Mouse (Mus musculus) lung, adult 2 months (tissue): Measurements from ENCODE around the gene Cdkl1. TPM values are rescaled to one million over a fixed set of nuclear protein-coding genes. Genes with fewer than 3 reads are reported as not detected.

ENCODE experiments used
- DNase-seq: peaks from one replicate; pipeline ENCODE4 v3.0.0; 2022
- H3K4me1 ChIP-seq: fragments of 200-500 bp; 2 replicates; pipeline ENCODE4 v1.6.1; 2011; ENCODE audit warnings: low read length; ENCODE audit not compliant: control insufficient read depth, insufficient read depth
- H3K4me3 ChIP-seq: fragments of 200-500 bp; replicated peaks from 2 replicates; pipeline ENCODE3; 2011; ENCODE audit warnings: low read depth, mild to moderate bottlenecking, control low read depth, low read length; ENCODE audit errors: extremely low read depth
- CTCF ChIP-seq: fragments of 200-500 bp; IDR thresholded peaks from 2 replicates; pipeline ENCODE4 v1.5.1; 2011; ENCODE audit warnings: mild to moderate bottlenecking, low read length, control low read depth; ENCODE audit not compliant: insufficient read depth
- POLR2A ChIP-seq: fragments of 200-500 bp; IDR thresholded peaks from 2 replicates; pipeline ENCODE4 v1.6.1; 2011; ENCODE audit warnings: low read depth, mild to moderate bottlenecking, control low read depth, low read length, borderline replicate concordance; ENCODE audit errors: extremely low read depth
- WGBS: fragments of 180-500 bp; shearing (Covaris S2); methylation state at CpG from one replicate; pipeline ENCODE4 v1.1.7; 2018; 5-methylcytosine and 5-hydroxymethylcytosine counted together
- polyA plus RNA-seq: library from polyadenylated mRNA; depleted of rRNA; stranded (reverse); fragments of >200 nt; gene quantifications from 2 replicates; pipeline ENCODE4 v1.2.3, GENCODE M21; 2012; rRNA removed

Gene Cdkl1
- 1.3 and 1.8 TPM in 2 replicates for polyA plus RNA-seq

DNA sequence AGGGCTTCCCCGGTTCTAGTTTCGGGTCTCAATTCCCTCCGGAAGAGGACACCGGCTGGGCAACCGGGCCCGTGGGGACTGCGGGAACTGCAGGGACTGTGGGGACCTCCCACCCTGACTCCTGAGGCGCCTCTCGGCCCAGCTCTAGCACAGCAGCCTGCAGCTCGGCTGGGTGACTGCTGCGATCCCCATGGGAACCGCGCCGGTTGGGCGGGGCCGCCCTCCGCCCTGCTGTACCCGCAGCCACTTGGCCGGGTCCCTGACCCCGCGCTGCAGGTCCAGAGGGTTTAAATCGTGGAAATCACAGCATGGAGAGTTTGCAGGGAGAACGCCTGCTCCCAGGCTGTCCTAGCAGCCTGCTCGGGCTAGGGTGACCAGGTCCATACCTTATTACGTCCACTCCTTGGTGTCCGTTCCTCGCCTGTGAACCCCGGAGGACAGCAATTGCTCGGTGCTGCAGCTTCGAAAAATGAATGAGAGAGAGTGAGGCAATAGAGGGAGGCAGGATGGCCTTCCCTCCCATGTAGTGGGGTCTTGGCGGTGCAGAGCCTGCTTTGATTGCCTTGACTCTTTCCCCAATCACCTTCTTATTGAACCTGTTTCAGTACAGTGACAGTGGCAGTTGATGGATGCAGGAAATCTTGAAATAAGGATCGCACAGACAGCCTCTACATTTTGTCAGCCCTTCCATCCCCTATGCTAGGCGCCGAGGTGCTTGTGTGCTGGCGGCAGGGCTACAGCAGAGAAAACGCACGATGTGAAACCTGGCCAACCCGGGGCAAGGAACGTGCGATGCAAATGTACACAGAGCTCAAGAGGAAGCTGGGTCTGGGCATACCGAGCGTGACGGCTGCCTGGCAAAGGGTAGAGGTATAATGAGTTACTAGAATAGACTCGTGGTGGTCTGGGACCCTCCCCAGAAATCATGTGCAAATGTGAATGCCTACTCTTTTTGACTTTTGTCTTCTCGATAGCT lies at the start of gene Cdkl1:
Cdkl1 (minus strand) TSS at position 738 of the 976 bp plus-strand sequence.
- peak; percentile 65 for DNase-seq

DNA sequence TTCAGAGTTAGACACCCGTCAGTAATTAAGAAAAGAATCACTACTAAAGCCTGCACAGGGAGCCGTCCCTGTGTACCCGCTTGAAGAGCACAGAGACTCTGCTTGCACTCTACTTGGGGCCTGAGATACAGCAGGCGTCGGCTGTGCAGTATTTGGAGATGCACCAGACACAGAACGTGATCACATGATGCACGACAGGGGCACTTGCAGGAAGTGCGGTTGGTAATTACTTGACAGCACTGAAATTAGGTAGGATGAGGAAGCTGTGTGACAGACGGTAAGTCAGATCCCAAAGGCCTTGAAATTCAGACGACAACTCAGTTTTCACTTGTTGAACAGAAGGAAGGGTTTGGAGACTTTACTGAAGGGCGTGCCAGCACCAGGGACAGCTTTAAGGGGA lies 47.3 kb upstream of the Cdkl1 start:
- 71% methylated on average over 11 of the region's 11 CpGs for WGBS
- DNase-seq = no peak

More for the DNA sequence above, at the start of gene Cdkl1:
- TF ChIP-seq CTCF = no peak
- TF ChIP-seq POLR2A = no peak
- H3K4me1 ChIP-seq = peaks cover 7% of the 10 kb centered on the region
- WGBS = 1% methylated on average over 45 of the region's 45 CpGs
- peak within 1 kb of the TSS; percentile 61 for H3K4me3 ChIP-seq

DNA sequence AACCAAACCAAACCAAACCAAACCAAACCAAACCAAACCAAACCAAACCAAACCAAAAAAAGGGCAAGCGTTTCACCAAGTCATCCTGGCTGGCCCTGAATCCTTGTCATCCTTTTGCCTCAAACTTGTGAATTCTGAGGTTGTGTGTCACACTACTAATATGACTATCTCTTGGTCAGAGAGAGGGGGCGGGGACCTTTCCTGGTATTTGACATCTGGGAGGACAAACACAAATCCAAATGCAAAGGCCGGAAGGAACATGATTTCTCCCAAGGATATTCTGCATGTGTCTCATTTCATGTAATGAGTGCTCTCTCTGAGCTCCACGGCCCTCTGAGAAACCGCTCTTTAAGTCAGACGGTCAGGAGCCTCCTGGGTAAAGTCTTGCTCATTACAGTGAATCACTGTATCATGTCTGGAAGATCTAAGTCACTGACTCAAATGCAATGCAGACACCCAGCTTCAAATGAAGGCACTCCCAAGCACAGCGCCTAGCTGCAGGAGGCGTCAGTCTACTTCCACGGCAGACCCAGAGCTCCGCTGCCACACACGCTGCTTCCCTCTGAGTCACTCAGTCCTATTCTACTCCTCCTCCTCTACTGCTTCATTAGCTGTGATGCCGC lies 43.0 kb upstream of the Cdkl1 start:
- 87% methylated on average over 12 of the region's 12 CpGs for WGBS

More for the DNA sequence above, 47.3 kb upstream of the Cdkl1 start:
- H3K4me3 ChIP-seq = no peak overlapping the region
- no peaks in the 10 kb centered on the region; the same call in 1 of the 2 replicates for H3K4me1 ChIP-seq
- TF ChIP-seq CTCF = no peak
- TF ChIP-seq POLR2A = no peak

DNA sequence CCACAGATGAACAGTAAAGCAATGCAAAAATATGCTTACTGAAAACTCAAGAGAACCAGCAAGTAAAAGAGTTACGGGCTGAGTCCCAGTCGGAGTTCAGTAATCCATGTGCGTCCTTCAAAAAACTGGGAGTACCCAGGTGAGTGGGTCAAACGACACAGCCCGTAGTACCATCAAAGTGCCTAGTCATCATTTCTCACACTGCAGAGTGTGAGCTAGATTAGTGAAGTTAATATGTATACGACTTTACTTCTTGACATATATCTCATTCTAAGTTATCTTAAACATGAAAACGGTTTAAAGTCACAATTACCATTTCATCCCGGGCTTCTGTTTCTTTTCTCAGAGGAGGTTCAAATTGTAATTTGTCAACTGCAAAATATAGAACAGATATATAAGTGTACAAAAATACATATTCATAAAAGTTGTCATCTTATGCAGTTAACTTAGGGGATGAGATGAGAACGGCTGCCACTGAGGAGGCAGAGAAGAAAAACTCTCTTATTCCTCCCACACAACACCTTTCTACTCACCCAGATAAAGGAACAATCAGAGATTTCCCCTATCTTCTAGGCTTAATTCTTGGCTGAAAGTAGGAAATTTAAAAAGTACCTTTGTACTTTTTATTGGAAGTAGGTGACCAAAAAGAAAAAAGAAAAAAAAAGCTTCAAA lies 40.3 kb upstream of the Cdkl1 start:
- H3K4me1 ChIP-seq = no peaks in the 10 kb centered on the region; the same call in 1 of the 2 replicates
- no peak for DNase-seq
- H3K4me3 ChIP-seq = no peak overlapping the region
- 90% methylated on average over 9 of the region's 9 CpGs for WGBS
- TF ChIP-seq CTCF (no peak), POLR2A (no peak)

More for the DNA sequence above, 43.0 kb upstream of the Cdkl1 start:
- no peak for DNase-seq
- Histone ChIP-seq H3K4me3 (no peak overlapping the region), H3K4me1 (no peaks in the 10 kb centered on the region; the same call in 1 of the 2 replicates)
- no peak for TF ChIP-seq POLR2A
- TF ChIP-seq CTCF = no peak

DNA sequence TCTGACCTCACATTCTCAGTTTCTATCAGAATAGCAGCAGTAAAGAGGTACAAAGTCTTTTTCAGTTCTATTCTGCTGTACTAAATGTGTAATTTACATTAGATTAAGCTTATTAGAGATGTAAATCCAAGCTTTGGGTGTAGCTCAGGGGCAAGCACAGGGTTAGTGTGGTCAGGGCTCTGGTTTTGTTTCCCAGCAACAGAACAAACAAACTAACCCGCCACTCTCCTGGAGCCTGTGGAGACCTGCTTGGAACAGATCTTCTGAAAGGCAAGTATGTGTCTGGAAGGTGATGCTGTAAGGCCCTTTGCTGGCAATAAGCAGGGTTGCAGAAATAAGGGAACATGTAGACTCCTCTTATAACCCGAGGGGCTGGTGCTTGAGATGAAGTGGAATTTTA lies 37.1 kb upstream of the Cdkl1 start:
- Histone ChIP-seq H3K4me3 (no peak overlapping the region), H3K4me1 (no peaks in the 10 kb centered on the region)
- TF ChIP-seq POLR2A (no peak), CTCF (no peak)
- DNase-seq = no peak
- 41% methylated on average over 2 of the region's 2 CpGs for WGBS

DNA sequence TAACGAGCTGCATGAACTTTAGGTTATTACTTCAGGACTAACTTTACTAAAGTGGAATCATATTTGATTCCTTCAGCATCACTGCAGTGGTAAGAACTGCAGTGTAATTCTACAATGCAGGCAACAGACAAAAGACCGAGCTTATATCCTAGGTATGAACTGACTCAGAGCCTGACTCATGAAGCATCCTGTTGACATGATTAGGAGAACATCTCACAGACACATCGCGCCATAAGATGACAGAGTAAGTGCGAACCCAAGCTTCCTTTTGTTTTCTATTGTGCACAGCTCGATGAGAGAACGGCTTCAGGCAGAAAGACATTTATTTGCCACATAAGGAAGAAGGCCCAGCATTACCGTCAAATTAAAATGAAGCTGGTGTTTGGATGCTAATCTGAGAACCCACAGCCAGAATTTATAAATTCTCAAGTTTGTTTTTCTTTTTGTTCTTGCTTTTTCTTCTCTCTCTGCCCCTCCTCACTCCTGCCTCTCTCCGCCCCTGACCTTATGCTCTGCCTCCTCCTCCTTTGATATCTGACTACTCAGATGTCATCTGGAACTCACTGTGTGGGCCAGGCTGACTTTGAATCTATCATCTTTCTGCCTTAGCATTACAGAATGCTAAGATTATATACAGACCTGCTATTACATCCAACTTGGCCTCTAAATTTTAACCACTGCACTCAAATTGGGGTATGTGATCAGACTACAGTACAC lies 34.0 kb upstream of the Cdkl1 start:
- TF ChIP-seq POLR2A (no peak), CTCF (no peak)
- Histone ChIP-seq H3K4me3 (no peak overlapping the region), H3K4me1 (no peaks in the 10 kb centered on the region)
- WGBS = 63% methylated on average over 9 of the region's 9 CpGs
- no peak for DNase-seq

- TF ChIP-seq POLR2A = no peak
- TF ChIP-seq CTCF = no peak
- peaks cover 10% of the 10 kb centered on the region for H3K4me1 ChIP-seq
- 25% methylated on average over 6 of the region's 6 CpGs for WGBS
- DNase-seq = no peak
- H3K4me3 ChIP-seq = no peak overlapping the region
These were observed 23.2 kb upstream of the Cdkl1 start for GRCm38 (mm10) chr12:69814272-69814671.

DNA sequence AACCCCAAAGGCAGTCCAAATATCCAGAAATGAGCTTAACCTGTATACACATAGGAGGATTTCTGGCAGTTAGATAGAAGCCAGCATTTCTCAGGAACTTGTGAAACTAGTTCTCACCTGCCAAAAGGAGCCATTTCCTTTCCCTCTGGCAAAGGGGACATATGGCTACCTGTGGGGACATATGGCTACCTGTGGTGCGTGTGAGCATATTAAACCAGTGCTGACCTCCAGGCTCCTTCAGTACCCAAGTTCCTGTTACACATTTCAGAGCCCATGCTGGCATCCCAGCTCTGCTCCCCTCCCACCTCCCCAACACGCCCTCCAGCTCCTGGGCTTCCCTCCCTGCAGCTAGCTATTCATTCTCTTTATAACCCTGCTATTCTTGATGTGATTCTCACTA lies 22.5 kb upstream of the Cdkl1 start:
- Histone ChIP-seq H3K4me1 (peaks cover 10% of the 10 kb centered on the region), H3K4me3 (no peak overlapping the region)
- TF ChIP-seq CTCF = no peak
- no peak for TF ChIP-seq POLR2A
- WGBS = 81% methylated on average over 2 of the region's 2 CpGs
- DNase-seq = no peak

GRCm38 (mm10) chr12:69812986-69813385 lies 21.9 kb upstream of the Cdkl1 start:
- Histone ChIP-seq H3K4me3 (no peak overlapping the region), H3K4me1 (peaks cover 10% of the 10 kb centered on the region)
- WGBS = 57% methylated on average over 3 of the region's 3 CpGs
- TF ChIP-seq POLR2A (no peak), CTCF (no peak)
- no peak for DNase-seq
